Mouse (Mus musculus) mature B cell (primary cell): ENCODE results near the gene Pigr.

Source experiments
- in situ Hi-C: fragments of 300-500 bp; cut with MboI; formaldehyde crosslinking; loops from 2 replicates; pipeline ENCODE4 v1.14.3; 2019

The Pigr gene

GRCm38 (mm10) chr1:130829906-130830830 lies 3.7 kb downstream of the Pigr start:
- in situ Hi-C loops: no loop called here

DNA sequence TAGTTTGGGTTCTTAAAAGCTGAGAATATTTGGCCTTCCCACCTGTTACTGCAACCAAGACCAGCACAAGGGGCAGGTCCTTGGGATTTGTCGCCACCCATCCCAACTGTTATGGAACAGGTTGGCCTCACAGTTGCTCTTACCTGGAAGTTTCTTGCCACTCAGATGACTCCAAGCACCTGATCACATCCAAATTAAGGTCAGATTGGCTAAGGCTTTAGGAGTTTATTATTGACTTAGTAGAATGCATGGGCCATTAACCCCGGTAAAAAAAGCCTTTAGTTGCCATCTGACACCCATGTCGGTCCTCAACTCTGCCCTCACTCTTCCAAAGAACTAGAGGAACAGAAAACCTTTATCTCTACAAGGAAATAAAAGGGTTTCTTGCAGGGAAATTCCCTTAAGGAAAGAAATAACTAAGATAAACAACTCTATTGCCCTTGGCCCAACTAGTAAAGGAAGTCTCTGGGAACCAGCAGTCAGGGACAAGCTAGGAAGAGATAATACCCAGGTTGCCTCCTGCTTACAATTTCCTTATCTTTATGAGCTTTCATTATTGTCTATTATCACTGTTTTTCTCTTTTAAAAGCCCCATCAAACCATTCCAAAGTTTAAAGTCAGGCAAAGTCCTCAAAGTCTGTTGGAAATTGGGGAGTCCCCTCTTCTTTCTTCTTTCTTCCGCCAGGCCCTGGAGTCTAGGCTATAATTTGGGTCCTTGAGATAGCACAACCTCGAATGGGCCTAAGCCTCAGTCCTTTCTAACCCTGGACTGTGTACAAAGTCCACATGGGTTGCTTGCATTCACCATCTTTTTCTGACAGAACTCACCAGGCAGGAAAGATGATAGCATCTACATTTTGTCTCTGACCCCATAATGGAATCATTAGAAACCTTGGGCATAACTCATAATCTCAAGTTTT lies 6.0 kb downstream of the Pigr start:
- in situ Hi-C loops: no loop called here

DNA sequence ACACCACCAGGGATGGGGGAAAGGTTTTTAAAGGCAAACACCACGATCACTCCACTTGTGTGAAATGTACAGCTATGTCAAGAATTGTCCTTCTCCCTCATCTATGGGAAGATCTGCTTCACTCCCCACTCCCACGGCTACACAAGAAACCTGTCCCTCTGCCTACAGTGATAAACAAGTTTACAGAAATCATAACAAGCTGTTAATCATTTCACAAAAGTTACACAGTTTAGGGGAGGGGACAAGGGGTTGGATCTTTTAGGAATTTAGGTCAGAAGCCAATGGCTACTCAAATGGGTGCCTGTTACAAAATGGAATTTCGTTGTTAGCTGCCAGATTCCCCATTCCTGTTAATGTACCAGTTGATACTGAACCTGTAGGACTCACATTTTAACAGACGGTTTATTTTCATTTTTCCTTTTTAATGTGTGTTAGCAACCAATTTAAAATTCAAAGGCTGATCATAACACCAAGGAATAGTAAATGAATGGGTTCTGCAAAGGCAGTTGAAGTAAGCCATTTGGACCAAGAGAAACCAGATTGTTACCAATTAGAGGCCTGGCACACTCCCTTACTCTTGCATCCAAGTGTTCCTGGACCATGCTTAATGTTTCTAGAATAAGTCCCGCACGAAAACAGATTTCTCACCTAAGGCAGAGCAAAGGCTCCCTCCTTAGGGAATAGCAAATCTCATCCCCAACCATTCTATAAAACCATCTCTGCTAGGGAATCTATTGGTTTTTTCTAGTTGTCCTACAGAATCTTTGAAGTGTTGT lies 8.9 kb downstream of the Pigr start:
- in situ Hi-C loops: loop anchor here (5.0 kb wide), 1 partner anchor 37 kb away; no protein-coding TSS in a partner anchor

- in situ Hi-C loops: loop anchor here (5.0 kb wide), 1 partner anchor 34 kb away; no protein-coding TSS in a partner anchor
These were observed 11.8 kb downstream of the Pigr start for GRCm38 (mm10) chr1:130838288-130838687.

DNA sequence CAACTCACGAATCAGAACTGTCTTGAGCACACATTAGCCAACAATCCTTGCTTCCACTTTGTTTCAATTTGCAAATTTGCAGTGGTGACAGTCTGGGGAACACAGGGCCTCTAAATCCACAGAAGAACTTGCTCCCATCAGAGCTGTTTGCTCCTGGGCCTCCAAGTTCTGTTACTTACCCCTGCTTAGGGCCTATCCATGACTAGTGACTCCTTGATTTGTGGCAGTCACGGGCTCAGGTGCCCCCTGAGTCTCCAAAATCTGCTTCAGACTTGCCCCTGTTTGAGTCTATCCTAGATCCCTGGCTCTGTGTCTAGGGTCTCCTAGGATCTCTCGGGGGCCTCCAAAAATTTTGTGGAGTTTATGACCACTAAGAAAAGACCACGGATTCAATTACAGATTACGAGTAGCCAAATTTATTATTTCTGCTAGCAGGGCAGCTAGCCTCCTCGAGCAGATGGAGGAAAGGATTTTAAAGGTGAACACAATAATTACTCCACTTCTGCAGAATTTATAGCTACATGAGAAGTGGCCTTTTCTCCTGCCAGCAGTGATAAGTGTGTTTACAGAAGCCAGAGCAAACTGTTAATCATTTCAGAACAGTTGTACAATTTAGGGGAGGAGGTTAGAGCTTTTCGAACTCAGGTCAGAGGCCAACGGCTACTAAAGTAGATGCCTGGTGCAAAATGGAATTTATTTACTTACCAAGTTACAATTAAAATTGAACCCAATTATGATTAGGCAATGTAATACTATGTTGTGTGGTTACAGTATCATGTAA lies 14.3 kb downstream of the Pigr start:
- in situ Hi-C loops: no loop called here

DNA sequence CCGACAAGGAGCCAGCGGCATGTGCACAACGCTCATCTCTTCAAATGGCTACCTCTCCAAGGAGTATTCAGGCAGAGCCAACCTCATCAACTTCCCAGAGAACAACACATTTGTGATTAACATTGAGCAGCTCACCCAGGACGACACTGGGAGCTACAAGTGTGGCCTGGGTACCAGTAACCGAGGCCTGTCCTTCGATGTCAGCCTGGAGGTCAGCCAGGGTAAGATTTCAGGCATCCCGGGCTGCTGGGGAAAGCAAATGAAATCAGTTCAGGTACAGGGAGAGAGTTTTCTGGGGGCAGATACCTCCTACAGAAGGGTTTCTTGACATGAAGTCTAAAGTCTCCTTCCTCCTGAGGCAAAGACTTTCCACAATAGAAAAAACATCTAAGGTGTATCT lies 15.1 kb downstream of the Pigr start:
- in situ Hi-C loops: no loop called here

- in situ Hi-C loops: no loop called here
These were observed 18.0 kb downstream of the Pigr start for GRCm38 (mm10) chr1:130844516-130844915.

DNA sequence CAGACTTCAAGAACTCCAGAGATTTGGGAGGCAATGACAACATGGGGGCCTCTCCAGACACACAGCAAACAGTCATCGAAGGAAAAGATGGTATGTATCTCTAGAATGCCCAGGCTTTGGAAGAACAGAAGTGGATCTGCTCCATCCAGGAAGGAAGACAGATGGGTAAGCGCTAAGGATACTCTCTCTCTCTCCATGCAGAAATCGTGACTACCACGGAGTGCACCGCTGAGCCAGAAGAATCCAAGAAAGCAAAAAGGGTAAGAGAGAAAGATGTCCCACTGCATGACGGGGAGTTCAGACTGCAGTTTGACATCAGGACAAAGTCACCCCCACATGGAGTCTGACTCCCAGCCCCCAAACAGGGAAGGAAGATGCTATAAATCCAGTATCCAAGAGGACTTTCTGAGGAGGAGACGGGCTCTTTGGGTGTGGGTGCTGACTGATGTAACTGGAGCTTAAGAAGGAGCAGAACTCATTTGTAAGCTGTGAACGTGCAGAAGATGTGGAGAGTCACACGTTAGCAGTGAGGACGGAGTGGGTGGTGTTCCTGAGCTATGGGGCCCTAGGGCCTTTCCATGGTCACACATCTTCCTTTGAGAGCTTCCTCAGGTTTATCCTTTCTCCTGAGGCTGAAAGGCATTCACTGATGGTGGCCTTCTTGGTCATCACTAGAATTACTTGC lies 23.2 kb downstream of the Pigr start:
- in situ Hi-C loops: no loop called here

GRCm38 (mm10) chr1:130850405-130850804 lies 23.9 kb downstream of the Pigr start:
- in situ Hi-C loops: no loop called here

DNA sequence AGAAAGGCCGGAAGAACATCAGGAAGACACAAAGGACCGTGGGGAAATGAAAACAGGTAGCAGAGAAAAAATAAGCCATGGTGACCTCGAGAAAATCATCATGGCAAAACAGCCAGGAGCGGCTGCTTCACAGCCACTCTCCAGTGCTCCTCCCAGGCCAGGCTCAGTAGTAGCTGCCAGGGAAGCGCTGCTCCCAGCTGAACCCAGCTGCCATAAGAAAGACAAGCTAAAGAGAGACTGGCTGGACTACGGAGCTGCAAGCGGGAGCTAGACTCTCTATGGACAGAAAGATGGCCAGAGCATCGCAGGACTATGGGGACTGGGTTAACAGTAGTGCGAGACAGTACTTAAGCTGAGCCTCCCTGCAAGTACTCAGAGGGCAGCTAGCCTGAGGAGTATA lies 28.3 kb downstream of the Pigr start:
- in situ Hi-C loops: no loop called here

DNA sequence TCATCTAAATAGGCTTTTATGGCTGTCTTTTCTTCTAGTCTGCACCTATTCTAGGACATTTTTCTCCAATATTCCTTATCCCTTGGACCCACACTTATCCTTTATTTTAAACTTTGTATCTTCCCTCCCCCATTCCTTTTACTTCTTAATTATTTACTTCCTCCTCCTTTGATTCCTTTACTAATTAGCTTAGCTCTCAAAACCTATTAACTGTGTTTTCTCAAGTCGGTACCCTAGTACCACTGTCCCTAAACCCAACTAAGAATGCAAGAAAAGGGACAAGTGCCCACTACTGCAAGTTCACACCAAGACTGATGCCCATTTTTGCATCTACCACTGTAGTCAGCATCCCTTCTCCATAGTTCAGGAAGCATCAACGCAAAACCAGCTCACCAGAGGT lies 29.2 kb downstream of the Pigr start:
- in situ Hi-C loops: no loop called here

DNA sequence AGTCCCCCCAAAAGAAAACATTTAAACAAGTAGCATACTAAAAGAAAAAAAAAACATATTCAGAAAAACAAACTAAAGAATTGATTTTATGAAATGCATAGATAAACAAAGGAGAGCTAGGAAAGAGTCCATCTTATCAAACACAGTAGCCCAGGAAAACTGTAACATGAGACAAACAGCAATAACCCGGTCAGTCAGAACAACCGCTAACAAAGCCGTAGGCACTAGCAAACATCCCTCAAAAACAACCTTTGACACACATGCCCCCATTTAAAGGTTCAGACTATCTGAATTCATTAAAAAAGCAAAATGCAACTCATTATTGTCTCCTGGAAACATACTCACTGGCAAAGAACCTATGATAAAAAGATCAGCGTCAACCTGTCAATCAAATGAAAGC lies 31.0 kb downstream of the Pigr start:
- in situ Hi-C loops: no loop called here

- in situ Hi-C loops: no loop called here
These were observed 37.8 kb downstream of the Pigr start for GRCm38 (mm10) chr1:130864238-130864637.

GRCm38 (mm10) chr1:130864741-130865140 lies 38.3 kb downstream of the Pigr start:
- in situ Hi-C loops: no loop called here

DNA sequence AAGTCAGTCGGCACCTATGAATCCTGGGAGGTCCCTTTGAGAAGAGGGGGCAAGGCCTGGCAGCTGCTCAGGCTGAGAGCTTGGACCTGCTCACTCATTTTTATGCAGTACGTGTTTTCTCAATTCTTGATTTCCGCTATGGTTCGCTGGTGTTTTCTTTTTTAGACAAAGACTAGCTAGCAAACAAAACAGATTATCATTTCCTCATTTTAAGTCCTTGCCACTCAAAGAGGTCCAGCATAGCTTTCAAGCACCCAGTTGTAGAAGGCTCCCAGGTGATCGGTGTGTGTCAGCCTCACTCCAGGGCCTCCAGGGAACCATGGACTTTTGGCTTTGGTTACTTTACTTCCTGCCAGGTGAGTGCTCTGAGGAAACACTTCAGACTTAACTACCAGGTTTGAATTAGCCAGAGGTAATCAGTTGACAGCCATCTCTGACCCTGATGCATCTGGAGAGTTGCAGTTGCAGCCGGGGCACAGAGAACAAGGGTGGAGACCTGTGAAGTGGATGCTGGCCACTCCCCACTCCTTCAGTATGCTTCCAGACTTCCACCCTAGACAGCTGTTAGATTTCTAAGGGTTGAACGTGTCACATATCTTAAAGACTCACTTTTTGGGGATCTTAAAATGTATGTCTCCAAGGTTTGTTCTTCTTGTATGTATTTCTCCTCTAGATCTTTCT lies 39.2 kb downstream of the Pigr start, which contains the start of gene Fcmr:
Gene Fcmr, plus strand, starts transcription at position 129 of the 681 bp plus-strand sequence.
- in situ Hi-C loops: no loop called here

- in situ Hi-C loops: loop anchor here (5.0 to 10.0 kb wide), 2 partner anchors 36 to 112 kb away; no protein-coding TSS in a partner anchor
These were observed 46.4 kb downstream of the Pigr start for GRCm38 (mm10) chr1:130872912-130873311.

GRCm38 (mm10) chr1:130875139-130875538 lies 48.7 kb downstream of the Pigr start:
- in situ Hi-C loops: loop anchor here (10.0 kb wide), 1 partner anchor 110 kb away; no protein-coding TSS in a partner anchor

DNA sequence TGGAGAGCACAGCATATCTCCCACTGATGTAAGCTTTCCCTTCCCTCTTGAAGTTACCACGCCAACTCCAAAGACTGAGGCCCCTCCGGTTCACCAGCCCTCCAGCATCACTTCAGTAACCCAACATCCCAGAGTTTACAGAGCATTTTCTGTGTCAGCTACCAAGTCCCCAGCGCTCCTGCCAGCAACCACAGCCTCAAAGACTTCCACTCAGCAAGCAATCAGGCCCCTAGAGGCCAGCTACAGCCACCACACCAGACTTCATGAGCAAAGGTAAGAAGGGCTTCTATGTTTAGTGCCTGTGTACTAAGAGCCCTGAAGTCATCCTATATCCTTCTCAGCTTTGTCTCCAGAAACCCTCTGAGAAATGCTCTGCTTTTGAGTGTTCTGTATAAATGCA lies 49.4 kb downstream of the Pigr start:
- in situ Hi-C loops: loop anchor here (10.0 kb wide), 1 partner anchor 109 kb away; no protein-coding TSS in a partner anchor

DNA sequence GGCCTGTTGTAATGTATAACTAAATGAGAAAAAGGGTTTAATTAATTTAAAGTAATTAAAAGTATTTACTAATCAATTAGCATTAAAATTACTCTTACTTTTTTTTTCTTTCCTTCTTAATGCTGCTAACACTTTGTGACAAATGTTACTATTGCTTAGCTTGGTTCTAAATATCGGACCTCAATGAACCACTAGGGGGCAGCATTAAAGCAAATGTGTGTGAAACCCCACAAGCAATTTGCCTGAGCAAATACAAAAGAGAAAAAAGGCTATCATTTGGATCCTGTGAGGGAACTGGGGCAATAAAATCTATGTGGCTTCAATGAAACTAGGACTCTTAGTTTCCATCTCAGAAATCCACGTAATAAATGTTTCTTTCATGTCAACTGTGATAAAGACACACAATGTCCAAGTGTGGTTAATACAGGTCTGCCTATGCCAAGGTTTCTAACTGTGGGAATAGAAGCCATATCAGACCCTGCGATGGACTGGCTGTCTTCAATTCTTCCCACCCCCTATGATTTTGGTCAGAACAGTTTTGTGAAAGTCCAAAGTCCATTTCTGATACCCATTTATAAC lies 50.5 kb downstream of the Pigr start:
- in situ Hi-C loops: loop anchor here (10.0 kb wide), 1 partner anchor 108 kb away; no protein-coding TSS in a partner anchor
